Mouse (Mus musculus): ENCODE measurements around the gene Plekho2. TPM values are rescaled to one million over a fixed set of nuclear protein-coding genes. Genes with fewer than 3 reads are reported as not detected.

The Plekho2 gene
- polyA plus RNA-seq, 1 experiment from 2014 or later: 5.9 TPM

GRCm38 (mm10) chr9:65548311-65548710 is 31.5 kb downstream of the Plekho2 start:
- no peaks in the 10 kb centered on the region for H3K9me3 ChIP-seq
- H3K9ac ChIP-seq (replicated peaks): no peak overlapping the region
- peaks cover 25% of the 10 kb centered on the region for H3K4me1 ChIP-seq (replicated peaks)
- 64% methylated on average over 8 of the region's 8 CpGs for WGBS
- H3K4me3 ChIP-seq (replicated peaks): no peak overlapping the region
- no peak for ATAC-seq
- H3K4me2 ChIP-seq (replicated peaks): no peak overlapping the region
- no peaks in the 10 kb centered on the region for H3K27me3 ChIP-seq
- no peak overlapping the region for H3K27ac ChIP-seq
- H3K36me3 ChIP-seq: no peaks in the 10 kb centered on the region

- WGBS: 68% methylated on average over 4 of the region's 4 CpGs
- H3K9ac ChIP-seq (replicated peaks): no peak overlapping the region
- H3K27me3 ChIP-seq: no peaks in the 10 kb centered on the region
These were observed 32.0 kb downstream of the Plekho2 start for GRCm38 (mm10) chr9:65547844-65548243.

GRCm38 (mm10) chr9:65547111-65547510 is 32.7 kb downstream of the Plekho2 start:
- ATAC-seq: no peak
- H3K36me3 ChIP-seq: no peaks in the 10 kb centered on the region
- no peak overlapping the region for H3K9ac ChIP-seq (replicated peaks)
- H3K4me3 ChIP-seq (replicated peaks): no peak overlapping the region
- no peak overlapping the region for H3K4me2 ChIP-seq (replicated peaks)
- no peak overlapping the region for H3K27ac ChIP-seq
- 88% methylated on average over 5 of the region's 5 CpGs for WGBS
- H3K9me3 ChIP-seq: no peaks in the 10 kb centered on the region
- H3K4me1 ChIP-seq (replicated peaks): peaks cover 25% of the 10 kb centered on the region
- H3K27me3 ChIP-seq: no peaks in the 10 kb centered on the region

More at GRCm38 (mm10) chr9:65547844-65548243, 32.0 kb downstream of the Plekho2 start:
- ATAC-seq: no peak
- H3K4me2 ChIP-seq (replicated peaks): no peak overlapping the region
- H3K4me1 ChIP-seq (replicated peaks): peaks cover 25% of the 10 kb centered on the region
- H3K4me3 ChIP-seq (replicated peaks): no peak overlapping the region
- H3K27ac ChIP-seq: no peak overlapping the region
- no peaks in the 10 kb centered on the region for H3K36me3 ChIP-seq
- H3K9me3 ChIP-seq: no peaks in the 10 kb centered on the region

- no peaks in the 10 kb centered on the region for H3K9me3 ChIP-seq
- WGBS: 65% methylated on average over 4 of the region's 4 CpGs
- no peak overlapping the region for H3K4me2 ChIP-seq (replicated peaks)
- no peak overlapping the region for H3K9ac ChIP-seq (replicated peaks)
- no peak for ATAC-seq
- H3K27me3 ChIP-seq: no peaks in the 10 kb centered on the region
- no peak overlapping the region for H3K4me3 ChIP-seq (replicated peaks)
- H3K4me1 ChIP-seq (replicated peaks): peaks cover 25% of the 10 kb centered on the region
- H3K36me3 ChIP-seq: no peaks in the 10 kb centered on the region
- no peak overlapping the region for H3K27ac ChIP-seq
These were observed 33.5 kb downstream of the Plekho2 start for GRCm38 (mm10) chr9:65546413-65546695.

GRCm38 (mm10) chr9:65545635-65546412 is 34.0 kb downstream of the Plekho2 start:
- Histone ChIP-seq H3K9me3 (no peaks in the 10 kb centered on the region), H3K4me2 (replicated peaks) (no peak overlapping the region), H3K4me1 (replicated peaks) (peaks cover 20% of the 10 kb centered on the region), H3K36me3 (no peaks in the 10 kb centered on the region), H3K27me3 (no peaks in the 10 kb centered on the region), H3K4me3 (replicated peaks) (no peak overlapping the region), H3K27ac (0 out of 2 replicates have a peak overlapping the region, but pooled peaks have one; percentile 11), H3K9ac (replicated peaks) (no peak overlapping the region)
- ATAC-seq: no peak
- 75% methylated on average over 10 of the region's 10 CpGs for WGBS

- WGBS: 89% methylated on average over 7 of the region's 7 CpGs
- no peak overlapping the region for H3K4me2 ChIP-seq (replicated peaks)
- no peak overlapping the region for H3K4me3 ChIP-seq (replicated peaks)
- no peak for ATAC-seq
- H3K9ac ChIP-seq (replicated peaks): no peak overlapping the region
- H3K9me3 ChIP-seq: no peaks in the 10 kb centered on the region
- no peaks in the 10 kb centered on the region for H3K27me3 ChIP-seq
- H3K4me1 ChIP-seq (replicated peaks): 0 out of 2 replicates have a peak, but pooled peaks cover 6% of the 10 kb centered on the region
- no peaks in the 10 kb centered on the region for H3K36me3 ChIP-seq
- H3K27ac ChIP-seq: no peak overlapping the region
These were observed 37.7 kb downstream of the Plekho2 start for GRCm38 (mm10) chr9:65542111-65542524.

DNA sequence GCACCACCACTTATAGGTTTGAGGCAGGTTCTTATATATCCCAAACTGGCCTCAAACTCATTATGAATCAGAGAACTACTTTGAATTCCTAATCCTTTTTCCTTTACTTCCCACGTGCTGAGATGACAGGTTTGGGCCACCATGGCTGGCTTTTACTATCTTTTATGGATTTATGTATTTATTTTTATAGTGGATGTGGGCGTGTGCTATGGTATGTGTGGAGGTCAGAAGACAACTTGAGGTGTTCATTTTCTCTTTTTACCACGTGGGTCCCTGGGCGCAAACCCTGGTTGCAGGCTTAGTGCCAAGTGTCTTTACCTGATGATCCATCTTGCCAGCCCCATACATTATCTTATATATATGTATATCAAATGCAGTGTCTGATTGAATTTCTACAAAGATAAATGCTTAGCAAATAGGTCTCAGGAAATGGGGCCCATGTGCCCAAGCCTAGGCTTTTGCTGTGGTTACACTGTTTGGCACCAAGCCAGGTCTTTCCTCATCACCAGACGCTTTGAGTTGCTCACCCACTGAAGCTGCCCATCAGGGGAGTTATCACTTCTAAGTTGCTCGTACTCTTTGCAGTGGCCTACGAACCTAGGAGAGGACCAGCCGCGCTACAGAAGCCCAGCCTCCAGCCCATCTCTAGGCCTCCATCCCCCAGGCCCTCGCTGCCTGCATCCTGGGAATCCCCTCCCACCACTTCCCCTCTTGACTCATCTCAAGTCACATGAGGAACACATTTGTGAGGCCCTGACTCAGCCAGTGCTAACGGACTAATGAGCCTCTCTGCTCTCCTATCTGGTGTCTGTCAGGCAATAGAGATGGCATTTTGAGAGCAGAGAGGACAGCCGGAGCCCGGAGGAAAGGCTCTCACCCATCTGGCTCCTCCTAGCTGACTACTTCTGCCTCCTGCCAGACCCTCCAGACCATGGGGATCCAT is 38.4 kb downstream of the Plekho2 start:
- no peaks in the 10 kb centered on the region for H3K27me3 ChIP-seq
- H3K4me1 ChIP-seq (replicated peaks): 0 out of 2 replicates have a peak, but pooled peaks cover 6% of the 10 kb centered on the region
- no peak overlapping the region for H3K4me3 ChIP-seq (replicated peaks)
- H3K9ac ChIP-seq (replicated peaks): no peak overlapping the region
- H3K4me2 ChIP-seq (replicated peaks): no peak overlapping the region
- H3K9me3 ChIP-seq: no peaks in the 10 kb centered on the region
- no peaks in the 10 kb centered on the region for H3K36me3 ChIP-seq
- ATAC-seq: no peak
- no peak overlapping the region for H3K27ac ChIP-seq
- 73% methylated on average over 13 of the region's 13 CpGs for WGBS

DNA sequence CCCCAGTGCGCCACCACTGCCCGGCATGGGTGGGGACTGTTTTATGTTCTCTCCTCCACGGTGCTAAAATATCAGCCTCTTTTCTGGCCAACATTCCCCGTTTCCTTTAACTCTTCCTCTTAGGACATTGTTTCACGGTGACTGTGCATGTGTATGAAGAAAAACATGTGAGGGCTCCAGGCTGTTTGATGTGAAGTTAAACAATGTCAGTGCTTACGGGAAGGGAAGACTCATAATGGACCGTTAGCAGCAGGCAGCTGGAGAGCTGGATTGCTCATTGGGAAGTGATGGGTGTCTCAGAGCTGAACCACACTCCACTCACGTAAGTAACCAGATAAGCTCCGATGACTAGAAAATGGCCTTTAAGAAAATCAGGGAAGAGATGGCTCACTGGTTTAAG is 40.1 kb downstream of the Plekho2 start:
- Histone ChIP-seq H3K4me3 (replicated peaks) (no peak overlapping the region), H3K27me3 (no peaks in the 10 kb centered on the region), H3K9me3 (no peaks in the 10 kb centered on the region), H3K9ac (replicated peaks) (no peak overlapping the region), H3K4me2 (replicated peaks) (no peak overlapping the region), H3K27ac (no peak overlapping the region), H3K4me1 (replicated peaks) (no peaks in the 10 kb centered on the region), H3K36me3 (no peaks in the 10 kb centered on the region)
- no peak for ATAC-seq
- WGBS: 89% methylated on average over 9 of the region's 9 CpGs

- no peaks in the 10 kb centered on the region for H3K9me3 ChIP-seq
- H3K4me1 ChIP-seq (replicated peaks): no peaks in the 10 kb centered on the region
- H3K9ac ChIP-seq (replicated peaks): no peak overlapping the region
- H3K36me3 ChIP-seq: no peaks in the 10 kb centered on the region
- ATAC-seq: no peak
- no peaks in the 10 kb centered on the region for H3K27me3 ChIP-seq
- no peak overlapping the region for H3K4me3 ChIP-seq (replicated peaks)
- WGBS: 88% methylated on average over 8 of the region's 8 CpGs
- H3K27ac ChIP-seq: no peak overlapping the region
- no peak overlapping the region for H3K4me2 ChIP-seq (replicated peaks)
These were observed 41.8 kb downstream of the Plekho2 start for GRCm38 (mm10) chr9:65537901-65538630.

- no peak overlapping the region for H3K27ac ChIP-seq
- no peak for ATAC-seq
- H3K27me3 ChIP-seq: no peaks in the 10 kb centered on the region
- no peaks in the 10 kb centered on the region for H3K36me3 ChIP-seq
- H3K4me1 ChIP-seq (replicated peaks): no peaks in the 10 kb centered on the region
- no peak overlapping the region for H3K9ac ChIP-seq (replicated peaks)
- WGBS: 85% methylated on average over 4 of the region's 4 CpGs
- H3K4me2 ChIP-seq (replicated peaks): no peak overlapping the region
- no peak overlapping the region for H3K4me3 ChIP-seq (replicated peaks)
- H3K9me3 ChIP-seq: no peaks in the 10 kb centered on the region
These were observed 43.3 kb downstream of the Plekho2 start for GRCm38 (mm10) chr9:65536491-65536890.

DNA sequence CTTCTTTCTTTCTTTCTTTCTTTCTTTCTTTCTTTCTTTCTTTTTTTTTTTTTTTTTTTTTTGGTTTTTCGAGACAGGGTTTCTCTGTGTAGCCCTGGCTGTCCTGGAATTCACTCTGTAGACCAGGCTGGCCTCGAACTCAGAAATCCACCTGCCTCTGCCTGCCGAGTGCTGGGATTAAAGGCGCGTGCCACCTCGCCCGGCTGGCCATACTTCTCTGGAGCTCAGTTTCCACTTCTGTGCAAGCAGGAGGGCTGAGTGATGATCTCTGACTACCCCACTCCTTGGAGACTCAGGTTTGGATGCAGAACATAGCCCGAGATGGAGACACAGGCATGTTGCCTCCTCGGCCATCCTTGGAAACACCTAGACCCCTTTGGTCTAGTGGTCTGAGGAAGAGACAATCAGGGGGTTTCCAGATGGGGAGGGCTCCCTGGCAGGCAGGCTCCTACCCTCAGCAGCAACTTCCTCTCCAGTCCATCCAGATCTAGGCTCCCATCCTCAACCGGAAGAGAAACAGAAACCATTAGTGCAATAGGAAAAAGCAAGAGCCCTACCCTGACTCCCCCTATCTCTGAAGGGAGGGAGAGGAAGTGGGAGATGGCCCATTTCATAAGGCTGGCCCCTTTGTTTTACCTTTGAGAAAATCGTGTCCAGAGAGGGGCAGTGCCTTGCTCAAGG is 43.9 kb downstream of the Plekho2 start:
- no peaks in the 10 kb centered on the region for H3K36me3 ChIP-seq

More for the DNA sequence above, 43.9 kb downstream of the Plekho2 start:
- Histone ChIP-seq H3K4me3 (replicated peaks) (no peak overlapping the region), H3K9ac (replicated peaks) (no peak overlapping the region), H3K4me1 (replicated peaks) (no peaks in the 10 kb centered on the region), H3K27me3 (no peaks in the 10 kb centered on the region), H3K27ac (no peak overlapping the region), H3K9me3 (no peaks in the 10 kb centered on the region), H3K4me2 (replicated peaks) (no peak overlapping the region)
- no peak for ATAC-seq
- 87% methylated on average over 10 of the region's 11 CpGs for WGBS
